Mouse (Mus musculus) erythroblast, adult 5-6 weeks (primary cell): ENCODE measurements around the gene Agpat1. TPM values are rescaled to one million over a fixed set of nuclear protein-coding genes. Genes with fewer than 3 reads are reported as not detected.

Experiments used
- ATAC-seq: replicated peaks from 2 replicates; pipeline ENCODE4 v1.8.0; 2016; ENCODE audit warnings: moderate number of reproducible peaks, mild to moderate bottlenecking, moderate TSS enrichment, inconsistent platforms; ENCODE audit not compliant: poor library complexity, low FRiP score, severe bottlenecking
- total RNA-seq, 2 experiments: library from RNA; stranded (forward) in 1 of 2; stranded (reverse) in 1 of 2; fragments of 150-400 nt in 1 of 2; fragments of 200-764, 138-1000 nt in 1 of 2; gene quantifications; 2 replicates each; pipeline versions ENCODE4 v1.2.3 to v1.2.4; 2015 to 2017; ENCODE audit warnings: low replicate concordance in 2 of 2

Agpat1 gene
- total RNA-seq, 2 experiments from 2014 or later = 9.6 to 12.4 TPM

GRCm38 (mm10) chr17:34649106-34649864, 45.2 kb downstream of the Agpat1 start:
- ATAC-seq = no peak

GRCm38 (mm10) chr17:34650781-34651180, 46.7 kb downstream of the Agpat1 start:
- no peak for ATAC-seq

DNA sequence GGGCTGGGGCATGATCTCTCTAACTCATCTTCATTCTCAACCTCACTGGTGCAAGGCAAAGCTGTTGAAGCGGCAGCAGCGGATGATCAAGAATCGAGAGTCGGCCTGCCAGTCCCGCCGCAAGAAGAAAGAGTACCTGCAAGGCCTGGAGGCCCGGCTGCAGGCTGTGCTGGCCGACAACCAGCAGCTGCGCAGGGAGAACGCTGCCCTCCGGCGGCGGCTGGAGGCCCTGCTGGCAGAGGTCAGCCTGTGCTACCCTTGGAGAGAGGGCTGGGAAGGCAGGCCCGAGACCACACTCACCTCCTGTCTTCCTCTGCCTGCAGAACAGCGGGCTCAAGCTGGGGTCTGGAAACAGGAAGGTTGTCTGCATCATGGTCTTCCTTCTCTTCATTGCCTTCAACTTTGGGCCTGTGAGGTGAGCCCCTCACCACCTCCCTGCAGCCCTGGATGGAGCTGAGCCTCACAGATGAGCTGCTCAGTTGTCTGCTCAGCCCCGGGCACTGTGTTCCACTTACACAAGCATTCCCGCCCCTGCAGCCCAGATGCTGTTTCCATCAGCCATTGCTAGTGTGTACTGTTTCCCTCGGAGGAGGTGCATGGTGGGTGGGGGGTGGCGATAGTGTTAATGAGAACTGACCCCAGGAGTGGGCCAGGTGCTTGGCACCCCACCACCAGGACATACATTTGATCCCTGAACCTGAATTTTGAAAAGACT, 47.6 kb downstream of the Agpat1 start:
- no peak for ATAC-seq

DNA sequence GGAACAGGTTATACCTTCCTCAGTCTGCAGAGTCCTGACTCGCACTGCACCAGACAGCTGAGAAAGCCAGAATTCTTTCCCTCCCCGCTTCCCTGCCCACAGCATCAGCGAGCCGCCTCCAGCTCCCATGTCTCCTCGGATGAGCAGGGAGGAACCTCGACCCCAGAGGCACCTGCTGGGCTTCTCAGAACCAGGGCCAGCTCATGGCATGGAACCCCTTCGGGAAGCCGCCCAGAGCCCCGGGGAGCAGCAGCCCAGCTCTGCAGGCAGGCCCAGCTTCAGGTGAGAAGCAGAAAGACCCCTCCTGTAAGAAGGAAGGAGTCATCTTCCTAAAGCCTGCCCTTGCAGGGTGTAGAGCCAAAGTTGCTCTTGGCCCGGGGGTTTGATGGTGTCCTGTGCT, 48.5 kb downstream of the Agpat1 start:
- ATAC-seq = no peak

- no peak for ATAC-seq
Measured at GRCm38 (mm10) chr17:34652985-34653384, 48.9 kb downstream of the Agpat1 start.

DNA sequence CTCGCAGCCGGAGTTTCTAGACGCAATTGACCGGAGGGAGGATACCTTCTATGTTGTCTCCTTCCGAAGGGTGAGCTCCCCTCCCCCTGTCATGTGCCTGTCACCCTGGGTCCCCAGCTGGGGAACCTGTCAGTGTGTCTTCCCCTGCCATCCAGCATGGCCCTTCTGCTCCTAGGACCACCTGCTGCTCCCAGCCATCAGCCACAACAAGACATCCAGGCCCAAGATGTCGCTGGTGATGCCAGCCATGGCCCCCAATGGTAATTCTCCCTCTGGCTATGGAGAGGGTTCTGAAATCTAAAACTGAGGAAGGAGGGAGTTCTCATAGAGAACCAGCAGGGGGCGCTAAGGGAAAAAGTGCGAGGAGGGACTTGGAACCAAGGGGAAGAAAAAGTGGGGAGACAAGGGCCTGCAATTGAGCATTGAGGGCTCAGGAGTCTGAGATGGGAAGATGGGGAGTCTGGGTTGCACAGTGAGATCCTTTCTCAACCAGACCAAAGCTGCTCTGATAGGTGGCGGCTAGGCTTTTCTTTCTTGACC, 49.8 kb downstream of the Agpat1 start:
- peak; percentile 47; the same call in 1 of the 2 replicates for ATAC-seq

DNA sequence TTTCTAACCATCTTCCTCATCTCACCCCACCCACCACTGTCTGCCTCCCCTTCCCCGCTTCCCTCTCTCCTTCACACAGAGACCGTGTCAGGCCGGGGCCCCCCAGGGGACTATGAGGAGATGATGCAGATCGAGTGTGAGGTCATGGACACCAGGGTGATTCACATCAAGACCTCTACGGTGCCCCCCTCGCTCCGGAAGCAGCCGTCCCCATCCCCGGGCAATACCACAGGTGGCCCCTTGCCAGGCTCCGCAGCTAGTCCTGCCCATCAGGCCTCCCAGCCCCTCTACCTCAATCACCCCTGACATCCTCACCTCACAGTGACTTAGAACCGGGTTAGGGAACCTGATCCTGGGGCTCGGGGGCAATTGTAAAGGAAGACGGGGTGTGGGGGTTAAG, 50.3 kb downstream of the Agpat1 start:
- no peak for ATAC-seq

- no peak for ATAC-seq
Measured at GRCm38 (mm10) chr17:34655160-34655559, 51.1 kb downstream of the Agpat1 start.

DNA sequence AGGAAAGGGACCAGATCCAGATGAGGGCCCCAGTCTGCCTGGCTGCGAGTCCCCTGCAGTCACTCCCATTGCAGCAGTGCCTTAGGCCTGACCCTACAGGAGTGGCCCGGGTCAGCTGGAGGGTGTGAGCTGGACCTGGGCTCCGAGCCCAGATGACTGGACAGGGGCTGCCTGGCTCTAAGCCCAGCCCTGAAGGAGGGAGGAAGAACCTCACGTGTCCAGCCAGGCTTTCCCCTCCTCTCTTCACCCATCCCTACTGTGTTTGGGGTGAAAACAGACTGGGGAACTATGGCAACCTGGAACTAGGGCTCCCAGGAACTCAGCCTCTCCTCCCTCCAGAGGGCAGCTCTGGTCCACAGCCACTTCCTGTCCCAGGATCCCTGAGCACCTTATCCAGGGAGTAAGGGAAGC, 51.5 kb downstream of the Agpat1 start:
- ATAC-seq = no peak

DNA sequence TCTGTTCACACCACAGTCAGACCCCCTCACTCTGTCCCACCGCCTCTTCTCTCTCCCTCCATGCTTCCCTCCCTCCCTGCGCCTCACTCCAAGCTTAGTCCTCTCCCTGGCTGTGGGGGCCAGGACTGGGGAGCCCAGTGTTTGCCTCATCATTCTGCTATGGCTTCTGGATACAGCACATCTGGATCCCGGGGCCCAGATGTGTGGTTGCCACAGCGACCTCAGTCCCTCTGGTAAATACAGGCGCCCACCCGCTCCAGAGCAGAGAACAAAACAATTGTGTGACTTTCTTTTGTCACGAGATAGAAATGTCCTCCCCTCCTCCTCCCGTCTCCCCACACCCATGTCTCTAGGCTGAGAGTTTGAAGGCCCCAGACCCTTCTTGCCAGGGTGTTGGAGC, 52.6 kb downstream of the Agpat1 start:
- ATAC-seq = no peak

- ATAC-seq = no peak
Measured at GRCm38 (mm10) chr17:34657271-34657670, 53.2 kb downstream of the Agpat1 start.

DNA sequence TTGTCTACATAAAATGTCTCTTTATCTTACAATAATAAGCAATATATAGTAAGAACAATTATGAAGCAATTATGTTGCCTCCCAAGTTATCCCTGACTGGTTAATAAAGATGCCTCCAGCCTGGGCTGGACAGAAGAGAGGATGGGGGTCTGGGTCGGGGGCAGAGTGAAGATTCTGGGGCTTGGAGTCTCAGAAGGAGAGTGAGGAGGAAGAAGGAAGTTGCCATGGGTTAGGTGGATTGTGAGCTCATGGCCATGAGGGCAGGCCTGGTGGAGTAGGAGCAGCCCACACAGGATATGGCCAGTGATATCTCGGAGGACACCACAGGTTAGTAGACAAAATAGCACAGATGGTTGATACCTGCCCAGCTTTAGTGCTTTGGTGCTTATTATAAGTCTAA, 54.1 kb downstream of the Agpat1 start:
- ATAC-seq = no peak

DNA sequence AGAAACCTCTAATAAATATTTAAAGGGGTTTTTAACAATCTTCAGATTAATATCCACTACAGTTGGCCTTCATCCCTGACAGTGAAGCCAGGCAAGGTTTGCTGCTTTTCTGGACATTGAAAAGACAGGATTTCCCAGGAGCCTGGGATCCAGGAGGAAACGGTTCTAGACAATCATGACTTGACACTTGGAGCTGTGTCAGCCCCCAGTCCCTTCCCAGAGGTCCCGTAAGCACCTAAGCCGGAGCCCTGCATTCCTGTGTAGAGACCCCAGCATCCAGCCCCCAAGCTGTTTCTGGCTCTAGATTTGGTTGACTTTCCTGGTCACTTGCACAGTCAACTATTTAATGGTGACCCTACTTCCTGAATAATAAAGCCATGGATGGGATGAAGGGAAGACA, 54.5 kb downstream of the Agpat1 start:
- no peak for ATAC-seq

DNA sequence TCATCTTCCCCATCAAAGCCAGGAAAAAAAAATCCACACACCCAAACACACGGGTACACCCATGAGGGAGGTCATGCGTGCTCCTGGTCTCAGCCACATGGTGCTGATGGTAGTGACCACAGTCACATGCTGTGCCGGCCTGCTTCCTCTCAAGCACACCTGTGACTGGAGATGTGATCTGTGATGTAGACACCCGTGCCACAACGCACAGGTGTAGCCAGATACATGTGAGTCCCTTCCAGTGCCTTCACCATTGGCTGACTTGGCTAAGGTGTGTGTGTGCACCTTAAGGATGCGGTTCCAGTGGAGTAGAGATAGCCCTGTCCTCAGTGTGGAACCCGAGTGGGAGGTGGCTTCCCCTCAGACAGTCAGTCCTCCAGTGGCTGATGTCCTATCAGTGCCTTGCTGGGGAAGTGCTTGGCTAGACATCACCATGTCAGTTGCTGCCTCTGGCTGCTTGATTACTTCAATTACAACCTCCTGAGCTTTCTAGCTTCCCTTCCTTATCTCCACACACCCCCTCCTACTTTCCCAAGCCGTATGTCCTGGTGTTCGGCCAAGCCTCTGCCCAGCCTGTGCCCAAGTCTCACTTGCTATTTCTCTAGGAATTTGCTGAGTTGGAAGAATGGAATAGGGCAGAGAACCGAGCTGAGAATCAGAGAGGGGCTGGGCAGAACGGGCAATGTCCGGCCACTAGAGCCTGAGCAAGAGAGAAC, 55.3 kb downstream of the Agpat1 start:
- no peak for ATAC-seq

DNA sequence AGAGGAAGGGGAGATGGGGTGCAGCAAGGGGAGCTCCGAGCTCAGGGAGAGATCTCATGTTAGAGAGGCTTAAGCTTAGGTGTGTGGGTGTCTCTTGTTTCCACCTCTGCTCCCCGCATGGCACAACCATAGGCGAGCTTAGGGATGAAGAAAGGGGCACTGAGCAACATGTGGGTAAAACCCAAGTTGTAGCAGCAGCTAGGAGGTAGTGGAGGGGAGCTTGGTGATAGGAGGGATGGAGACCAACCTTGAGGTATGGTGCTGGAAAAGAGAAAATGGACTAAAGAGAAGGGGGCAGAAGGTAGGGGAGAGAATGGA, 55.8 kb downstream of the Agpat1 start:
- no peak for ATAC-seq

GRCm38 (mm10) chr17:34660259-34660820, 56.3 kb downstream of the Agpat1 start:
- ATAC-seq = no peak

DNA sequence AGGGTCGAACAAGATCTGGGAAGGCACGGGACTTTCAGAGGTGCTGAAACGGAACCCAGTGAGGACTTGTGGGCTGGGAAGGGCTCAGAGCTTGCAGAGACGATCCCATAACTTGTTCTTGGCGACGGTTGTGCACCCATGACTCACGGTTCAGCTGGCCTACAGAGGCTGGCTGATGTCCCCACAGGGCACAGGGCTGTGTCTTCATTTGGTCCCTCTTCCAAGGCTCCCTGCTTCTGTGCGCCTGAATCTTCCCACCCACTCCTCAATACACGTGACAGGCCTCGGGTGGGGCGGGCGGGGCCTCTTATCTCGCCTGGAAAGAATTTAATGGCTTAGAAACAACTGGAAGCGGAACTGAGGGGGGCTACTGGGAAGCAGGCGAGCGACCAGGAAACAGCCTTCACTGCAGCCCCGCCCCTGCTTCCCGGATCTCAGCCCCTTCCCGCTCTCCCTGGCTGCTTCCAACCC, 57.1 kb downstream of the Agpat1 start:
- no peak for ATAC-seq

GRCm38 (mm10) chr17:34662468-34662867, 58.4 kb downstream of the Agpat1 start:
- no peak for ATAC-seq

DNA sequence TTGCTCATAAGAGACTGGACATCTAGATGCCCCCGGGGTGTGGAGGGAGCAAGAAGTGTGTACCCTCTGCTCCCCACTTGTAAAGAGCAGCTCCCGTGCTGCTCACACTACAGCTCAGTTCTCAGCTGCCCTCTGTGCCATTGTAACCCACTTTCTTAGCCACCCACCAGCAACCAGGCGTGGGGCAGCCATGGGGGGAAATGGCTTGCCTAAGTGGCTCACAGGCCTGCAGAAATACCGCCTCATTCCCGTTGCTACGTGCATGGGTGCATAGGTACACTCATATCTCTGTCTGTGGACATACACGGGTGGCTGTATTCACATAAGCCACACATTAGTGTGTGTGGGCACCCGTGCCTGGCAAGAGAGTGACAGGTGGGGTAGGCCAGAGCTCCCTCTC, 58.9 kb downstream of the Agpat1 start:
- ATAC-seq = no peak
